Mouse (Mus musculus): ENCODE data around the gene Ncor2. TPM values are rescaled to one million over a fixed set of nuclear protein-coding genes. Genes with fewer than 3 reads are reported as not detected.

Ncor2 gene
- total RNA-seq, 4 experiments from 2014 or later, result 81.6 to 92.4 (median 84.5) TPM

- DNase-seq (ENCODE audit: low spot score), result no peak
Observed at GRCm38 (mm10) chr5:125170107-125170842, 8.7 kb downstream of the Ncor2 start.

GRCm38 (mm10) chr5:125168101-125168500 is 10.9 kb downstream of the Ncor2 start:
- DNase-seq (ENCODE audit: low spot score), result no peak

- DNase-seq (ENCODE audit: low spot score), result no peak
Observed at GRCm38 (mm10) chr5:125167524-125167923, 11.5 kb downstream of the Ncor2 start.

DNA sequence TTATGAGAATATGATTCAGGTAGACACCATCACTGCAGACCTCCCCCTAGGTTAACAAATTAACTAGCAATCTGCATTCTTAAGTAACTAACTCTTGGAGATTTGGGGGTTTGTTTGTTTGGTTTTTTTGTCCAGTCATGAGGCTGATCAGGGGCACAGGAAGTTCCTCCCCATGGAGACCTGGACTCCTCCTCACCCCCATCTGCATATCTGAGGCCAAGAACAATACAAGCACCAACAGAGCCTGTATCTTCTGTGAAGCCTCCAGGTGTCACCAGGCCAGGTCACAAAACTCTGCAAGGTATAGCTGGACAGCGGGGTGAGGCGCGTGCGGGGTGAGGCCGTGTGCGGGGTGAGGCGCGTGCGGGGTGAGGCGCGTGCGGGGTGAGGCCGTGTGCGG is 13.0 kb downstream of the Ncor2 start:
- no peak for DNase-seq (ENCODE audit: low spot score)

DNA sequence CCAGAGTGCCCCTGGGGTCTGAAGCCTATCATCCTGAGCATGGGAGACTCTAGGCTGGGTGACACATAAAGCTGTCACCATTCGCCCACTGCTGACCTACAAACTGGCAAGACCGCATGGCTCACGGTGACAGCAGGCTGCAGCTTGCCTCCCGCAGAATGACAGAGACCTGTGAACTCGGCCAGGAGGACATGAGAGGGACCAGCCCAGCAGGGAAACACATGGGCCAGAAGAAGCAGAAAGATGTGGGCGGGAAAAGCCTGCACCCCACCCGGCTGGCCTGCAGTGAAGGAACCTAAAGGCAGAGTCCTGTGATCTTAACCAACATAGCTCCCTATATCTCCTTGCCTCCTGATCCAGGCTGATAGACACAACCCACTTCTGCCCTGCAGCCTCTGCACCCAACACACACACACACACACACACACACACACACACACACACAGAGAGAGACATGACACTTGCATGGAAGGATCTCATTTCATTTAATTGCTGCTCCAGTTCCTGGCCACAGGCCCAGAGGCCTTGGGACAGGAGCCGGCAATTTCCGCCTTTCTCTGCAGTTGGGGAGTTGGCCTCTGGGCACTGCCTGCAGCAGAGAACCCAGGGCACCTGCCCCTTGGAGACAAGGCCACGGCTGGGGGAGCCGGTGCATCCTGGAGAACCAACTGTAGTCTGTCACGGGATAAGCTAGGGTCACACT is 14.4 kb downstream of the Ncor2 start:
- DNase-seq (ENCODE audit: low spot score), result no peak

- DNase-seq (ENCODE audit: low spot score), result no peak
Observed at GRCm38 (mm10) chr5:125163441-125164050, 15.5 kb downstream of the Ncor2 start.

GRCm38 (mm10) chr5:125162461-125162860 is 16.6 kb downstream of the Ncor2 start:
- no peak for DNase-seq (ENCODE audit: low spot score)

DNA sequence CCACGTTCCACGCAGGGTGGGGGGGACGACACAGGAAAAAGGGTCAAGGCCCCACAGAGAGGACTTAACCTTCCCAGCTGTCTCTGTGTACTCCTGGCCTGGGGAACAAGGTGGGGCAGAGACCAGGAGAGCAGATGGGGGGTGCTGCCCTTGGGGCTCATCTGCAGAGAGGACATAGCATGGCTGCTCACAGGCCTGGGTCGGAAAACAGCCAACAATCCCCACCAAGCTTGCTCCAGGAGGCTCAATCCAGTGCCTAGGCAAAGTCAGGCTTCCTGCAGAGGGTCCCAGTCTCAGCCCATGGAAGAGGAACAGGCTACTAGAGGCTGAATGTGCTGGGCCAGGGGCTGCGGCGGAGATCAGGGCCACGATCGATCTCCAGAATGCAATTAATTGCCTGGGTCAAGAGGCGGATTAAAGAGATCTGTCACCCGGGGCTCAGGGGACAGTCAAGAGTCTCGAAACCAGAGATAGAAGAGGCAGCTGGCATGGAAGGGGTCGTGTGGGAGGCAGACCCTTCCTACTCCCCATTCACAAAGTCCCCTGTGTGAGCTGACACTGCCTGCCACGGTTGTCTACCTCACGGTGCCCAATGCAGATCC is 19.1 kb downstream of the Ncor2 start:
- DNase-seq (ENCODE audit: low spot score), result no peak

DNA sequence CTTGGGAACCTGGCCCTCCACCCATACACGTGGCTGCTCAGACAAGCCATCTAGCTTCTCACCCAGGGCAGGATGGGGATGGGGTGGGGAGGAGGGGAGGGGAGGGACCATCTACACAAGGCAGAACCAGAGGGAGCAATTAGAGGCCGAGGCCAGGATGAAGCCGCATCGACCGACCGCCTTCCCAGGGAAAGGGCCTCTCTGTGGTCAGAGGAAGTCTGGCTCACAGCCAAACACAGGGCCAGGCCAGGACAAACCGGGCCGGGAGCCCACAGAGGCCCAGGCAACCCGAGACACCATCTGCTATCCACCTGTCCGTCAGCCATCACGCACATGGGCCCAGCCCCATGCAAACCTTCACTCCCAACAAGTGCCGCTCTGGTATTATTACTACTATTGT is 19.7 kb downstream of the Ncor2 start:
- peak; percentile 81 for DNase-seq (ENCODE audit: low spot score)

DNA sequence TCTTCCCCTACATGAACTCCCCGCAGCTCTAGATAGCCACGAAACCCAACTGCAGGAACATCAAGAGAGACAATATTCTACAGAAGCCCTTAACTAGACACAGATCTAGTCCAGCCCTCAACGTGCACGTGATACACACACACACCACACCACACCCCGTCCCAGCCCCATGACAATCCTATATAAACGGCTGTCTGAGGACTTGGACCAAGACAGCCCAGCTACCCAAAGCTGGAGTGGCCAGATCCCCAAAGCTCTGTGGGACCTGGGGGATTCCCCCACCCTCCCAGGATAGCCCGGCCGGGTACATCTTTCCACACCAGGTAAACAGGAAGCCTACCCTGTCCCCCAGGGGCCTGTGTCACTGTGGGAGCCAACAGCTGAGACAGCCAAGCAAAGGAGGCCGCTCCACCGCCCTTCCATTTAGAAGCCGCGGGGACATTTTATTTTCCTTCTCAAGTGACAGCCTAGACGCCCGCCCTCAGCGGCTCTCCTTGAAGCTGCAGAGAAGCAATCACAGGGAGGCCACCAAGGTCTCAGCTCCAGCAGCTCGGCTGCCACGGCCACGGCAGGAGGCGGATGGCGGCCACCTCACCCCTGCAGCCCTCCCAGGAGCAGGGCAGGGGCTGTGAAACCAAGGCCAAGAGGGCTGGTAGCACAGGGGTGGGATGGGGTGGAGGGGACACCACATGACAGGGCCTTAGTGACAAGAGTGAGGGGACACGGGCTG is 20.6 kb downstream of the Ncor2 start:
- DNase-seq (ENCODE audit: low spot score), result no peak

GRCm38 (mm10) chr5:125157375-125158033 is 21.5 kb downstream of the Ncor2 start:
- no peak for DNase-seq (ENCODE audit: low spot score)

- DNase-seq (ENCODE audit: low spot score), result no peak
Observed at GRCm38 (mm10) chr5:125156418-125157205, 22.4 kb downstream of the Ncor2 start.

- DNase-seq (ENCODE audit: low spot score), result no peak
Observed at GRCm38 (mm10) chr5:125155451-125155850, 23.6 kb downstream of the Ncor2 start.

GRCm38 (mm10) chr5:125154989-125155388 is 24.0 kb downstream of the Ncor2 start:
- no peak for DNase-seq (ENCODE audit: low spot score)

GRCm38 (mm10) chr5:125154178-125154577 is 24.8 kb downstream of the Ncor2 start:
- DNase-seq (ENCODE audit: low spot score), result no peak

DNA sequence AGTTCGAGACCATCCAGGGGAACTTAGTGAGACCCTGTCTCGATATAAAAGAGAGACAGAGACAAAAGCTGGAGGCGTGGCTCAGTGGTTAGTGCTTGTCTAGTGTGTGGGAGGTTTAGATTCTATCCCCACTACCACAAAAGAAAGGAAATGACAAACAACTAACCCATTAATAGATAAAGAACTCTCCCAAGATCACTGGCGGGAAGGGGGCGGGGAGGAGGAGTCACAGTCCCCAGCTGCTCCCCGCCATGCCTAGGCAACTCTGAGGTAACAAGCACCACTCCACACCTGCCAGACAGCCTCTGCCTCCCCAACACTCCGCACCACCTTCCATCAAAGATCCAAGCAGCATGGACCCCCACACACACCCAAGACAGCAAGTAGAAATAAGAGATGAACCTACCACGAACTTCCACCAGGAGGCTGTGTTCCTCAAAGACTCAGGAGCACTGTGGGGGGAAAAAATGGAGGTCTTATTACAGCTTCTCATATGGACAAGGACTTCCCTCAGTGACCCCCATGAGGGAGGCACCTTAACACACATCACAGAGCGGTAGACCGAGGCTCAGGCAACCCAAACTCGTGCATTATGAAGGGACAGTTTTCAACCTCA is 25.7 kb downstream of the Ncor2 start:
- no peak for DNase-seq (ENCODE audit: low spot score)

- no peak for DNase-seq (ENCODE audit: low spot score)
Observed at GRCm38 (mm10) chr5:125151872-125152534, 27.0 kb downstream of the Ncor2 start.

- DNase-seq (ENCODE audit: low spot score), result no peak
Observed at GRCm38 (mm10) chr5:125150951-125151564, 28.0 kb downstream of the Ncor2 start.

DNA sequence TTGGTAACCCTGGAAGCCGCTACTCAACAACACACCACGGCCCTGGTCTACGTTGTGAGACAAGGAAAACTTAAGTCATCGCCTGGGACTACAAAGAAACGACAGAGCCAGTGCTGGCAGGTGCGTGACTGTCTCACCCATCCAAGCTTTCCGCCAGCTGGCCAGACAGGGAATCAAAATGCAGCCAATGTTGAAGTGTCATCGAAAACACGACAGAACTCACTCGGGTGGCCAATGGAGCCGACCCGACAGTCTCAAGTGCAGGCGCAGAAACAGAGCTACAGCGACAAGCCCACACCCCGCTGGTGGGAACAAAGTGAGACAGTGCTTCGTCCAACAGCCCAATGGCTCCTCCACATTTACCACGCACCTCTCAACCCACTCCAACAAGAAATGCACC is 29.9 kb downstream of the Ncor2 start:
- DNase-seq (ENCODE audit: low spot score), result no peak
